Mouse (Mus musculus) hindbrain, embryonic 14.5 days (tissue): ENCODE measurements around the gene Nmur2. TPM values are rescaled to one million over a fixed set of nuclear protein-coding genes. Genes with fewer than 3 reads are reported as not detected.

Experiments
- ATAC-seq: fragments of 200-750 bp; cut with Nextera tagmentation; 2 replicates; pipeline ENCODE4 v1.8.0; 2017; ENCODE audit warnings: moderate number of reproducible peaks, mild to moderate bottlenecking, moderate TSS enrichment, moderate library complexity; ENCODE audit not compliant: low FRiP score
- DNase-seq: peaks from one replicate; pipeline ENCODE4 v3.0.0-alpha.2; 2015; ENCODE audit warnings: low spot score
- H3K27ac ChIP-seq: fragments of 300-500 bp; sonication (generic); 2 replicates; pipeline ENCODE4 v1.5.1; 2014; ENCODE audit warnings: mild to moderate bottlenecking, moderate library complexity
- H3K27me3 ChIP-seq: fragments of 300-500 bp; sonication (generic); 2 replicates; pipeline ENCODE4 v1.6.1; 2014; ENCODE audit warnings: mild to moderate bottlenecking, low read length, mixed read lengths; ENCODE audit not compliant: control insufficient read depth, insufficient read depth
- H3K36me3 ChIP-seq: fragments of 300-500 bp; sonication (generic); replicated peaks from 2 replicates; pipeline ENCODE4 v1.6.1; 2014; ENCODE audit not compliant: control insufficient read depth, insufficient read depth
- H3K4me1 ChIP-seq: fragments of 300-500 bp; sonication (generic); replicated peaks from 2 replicates; pipeline ENCODE4 v1.6.1; 2014; ENCODE audit warnings: antibody characterized with exemption, low read length, mixed read lengths; ENCODE audit not compliant: control insufficient read depth, insufficient read depth
- H3K4me2 ChIP-seq: fragments of 300-500 bp; sonication (generic); replicated peaks from 2 replicates; pipeline ENCODE4 v1.6.1; 2014; ENCODE audit warnings: mild to moderate bottlenecking, moderate library complexity
- H3K4me3 ChIP-seq: fragments of 300-500 bp; sonication (generic); replicated peaks from 2 replicates; pipeline ENCODE4 v1.5.1; 2014; ENCODE audit warnings: mild to moderate bottlenecking, low read length
- H3K9ac ChIP-seq: fragments of 300-500 bp; sonication (generic); 2 replicates; pipeline ENCODE4 v1.6.1; 2014
- H3K9me3 ChIP-seq: fragments of 300-500 bp; sonication (generic); 2 replicates; pipeline ENCODE4 v1.6.1; 2016; ENCODE audit warnings: low read length; ENCODE audit not compliant: control insufficient read depth
- WGBS: fragments of 180-500 bp; shearing (Covaris S2); extraction: QIAGEN DNeasy Blood & Tissue Kit; methylation state at CpG from one replicate; pipeline ENCODE4 v1.1.7; 2014; 5-methylcytosine and 5-hydroxymethylcytosine counted together
- polyA plus RNA-seq: library from polyadenylated mRNA; unstranded; fragments of >200 nt; fragmentation: Nextera tagmentation; extraction: Ambion mirVana; gene quantifications from 2 replicates; pipeline ENCODE4 v1.2.1, GENCODE M21; 2014

The Nmur2 gene
- 0.35 and 0.48 TPM in 2 replicates for polyA plus RNA-seq

GRCm38 (mm10) chr11:56040917-56041316, at the start of gene Nmur2:
TSS of gene Nmur2 (minus strand) at chr11:56041010.
- H3K9ac ChIP-seq: no peak within 1 kb of the TSS
- H3K4me1 ChIP-seq: no peaks in the 10 kb centered on the region; the same call in 1 of the 2 replicates
- WGBS: 4% methylated on average over 6 of the region's 6 CpGs
- DNase-seq: no peak
- H3K36me3 ChIP-seq: no peaks in the 10 kb centered on the region
- H3K27me3 ChIP-seq: no peaks in the 10 kb centered on the region
- H3K9me3 ChIP-seq: no peaks in the 10 kb centered on the region
- ATAC-seq: no peak
- no peak within 1 kb of the TSS for H3K4me2 ChIP-seq
- H3K4me3 ChIP-seq: no peak within 1 kb of the TSS
- H3K27ac ChIP-seq: no peak within 1 kb of the TSS

DNA sequence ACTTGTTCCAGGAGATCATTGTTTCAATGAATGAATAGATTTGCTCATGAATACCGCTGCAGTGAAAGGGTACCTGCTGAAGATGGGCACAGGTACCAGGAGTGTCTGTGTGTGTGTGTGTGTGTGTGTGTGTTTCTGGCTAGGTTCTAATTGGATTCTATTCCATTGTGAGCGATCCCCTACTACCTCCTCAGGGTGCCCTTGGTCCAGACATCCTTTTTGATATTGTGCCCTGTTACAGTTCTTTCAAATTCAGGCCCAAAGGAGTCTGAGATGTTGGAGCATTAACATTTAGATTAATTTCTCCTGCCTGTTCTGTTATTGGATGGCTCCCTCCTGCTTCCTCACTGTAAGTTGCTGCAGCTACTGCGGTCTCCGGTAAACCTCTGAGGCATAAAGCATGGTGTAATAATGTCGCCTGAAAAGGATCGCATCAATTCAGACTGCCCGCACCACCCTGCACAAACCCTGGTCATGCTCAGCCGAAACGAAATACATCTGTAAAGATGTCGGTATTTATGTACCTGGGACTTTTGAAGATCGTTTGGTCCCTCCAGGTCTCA, 48.4 kb upstream of the Nmur2 start:
- Histone ChIP-seq H3K27ac (0 out of 2 replicates have a peak overlapping the region, but pooled peaks have one; percentile 29), H3K9me3 (no peaks in the 10 kb centered on the region), H3K36me3 (no peaks in the 10 kb centered on the region), H3K27me3 (no peaks in the 10 kb centered on the region), H3K4me2 (no peak overlapping the region), H3K4me3 (no peak overlapping the region), H3K9ac (no peak overlapping the region), H3K4me1 (no peaks in the 10 kb centered on the region)
- peak; percentile 57; the same call in 1 of the 2 replicates for ATAC-seq
- DNase-seq: no peak
- WGBS: 64% methylated on average over 11 of the region's 11 CpGs

DNA sequence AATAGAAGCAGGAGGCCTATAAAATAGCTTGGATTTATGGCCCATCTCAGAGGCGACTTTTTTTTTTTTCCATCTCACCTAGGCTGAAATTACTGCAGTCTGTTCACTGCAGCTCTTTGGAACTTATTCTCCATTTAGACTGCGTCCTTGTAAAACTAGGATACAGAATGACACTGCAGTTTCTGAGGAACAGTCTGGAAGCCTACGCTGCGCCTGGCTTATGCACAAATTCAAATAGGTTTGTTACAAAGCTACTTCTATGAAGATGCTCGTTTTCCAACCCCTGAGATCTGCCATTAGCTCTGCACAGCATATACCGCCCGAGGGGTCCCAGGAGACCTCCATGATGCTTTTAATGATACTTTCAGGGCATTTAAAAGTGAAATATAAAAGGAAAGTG, 31.3 kb upstream of the Nmur2 start:
- no peak overlapping the region for H3K27ac ChIP-seq
- no peaks in the 10 kb centered on the region for H3K9me3 ChIP-seq
- H3K4me3 ChIP-seq: no peak overlapping the region
- DNase-seq (no peak), ATAC-seq (no peak)
- no peaks in the 10 kb centered on the region for H3K4me1 ChIP-seq
- no peaks in the 10 kb centered on the region for H3K36me3 ChIP-seq
- H3K9ac ChIP-seq: no peak overlapping the region
- no peak overlapping the region for H3K4me2 ChIP-seq
- WGBS: 74% methylated on average over 7 of the region's 7 CpGs
- no peaks in the 10 kb centered on the region for H3K27me3 ChIP-seq

DNA sequence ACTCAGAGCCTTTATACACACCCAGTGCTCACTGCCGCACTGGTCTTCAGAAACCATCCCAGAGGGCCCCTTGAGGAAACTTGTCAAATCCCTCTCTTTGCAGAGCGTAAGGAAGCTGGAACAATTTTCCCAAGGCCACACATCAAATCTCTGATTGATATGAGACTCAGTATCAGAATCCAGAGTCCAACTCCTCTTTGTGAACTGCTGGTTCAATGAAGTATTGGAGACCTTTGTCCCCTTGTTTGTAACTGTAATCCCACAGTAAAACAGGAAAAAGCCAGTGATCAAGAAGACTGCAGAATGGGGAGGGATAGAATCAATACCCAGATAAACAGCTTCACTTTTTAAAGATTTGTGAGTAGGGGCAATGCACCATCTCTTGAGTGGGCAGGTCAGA, 28.8 kb upstream of the Nmur2 start:
- no peak overlapping the region for H3K4me2 ChIP-seq
- no peaks in the 10 kb centered on the region for H3K27me3 ChIP-seq
- 77% methylated on average over 2 of the region's 2 CpGs for WGBS
- DNase-seq: no peak
- H3K4me3 ChIP-seq: no peak overlapping the region
- H3K9me3 ChIP-seq: no peaks in the 10 kb centered on the region
- no peak for ATAC-seq
- H3K4me1 ChIP-seq: no peaks in the 10 kb centered on the region
- no peak overlapping the region for H3K27ac ChIP-seq
- no peak overlapping the region for H3K9ac ChIP-seq
- H3K36me3 ChIP-seq: no peaks in the 10 kb centered on the region

- H3K9ac ChIP-seq: no peak overlapping the region
- H3K27me3 ChIP-seq: no peaks in the 10 kb centered on the region
- no peaks in the 10 kb centered on the region for H3K4me1 ChIP-seq
- DNase-seq (no peak), ATAC-seq (no peak)
- no peak overlapping the region for H3K27ac ChIP-seq
- H3K4me2 ChIP-seq: no peak overlapping the region
- H3K36me3 ChIP-seq: no peaks in the 10 kb centered on the region
- no peak overlapping the region for H3K4me3 ChIP-seq
- WGBS: 86% methylated on average over 2 of the region's 2 CpGs
- H3K9me3 ChIP-seq: no peaks in the 10 kb centered on the region
Observed at GRCm38 (mm10) chr11:56065147-56065546, 24.3 kb upstream of the Nmur2 start.

DNA sequence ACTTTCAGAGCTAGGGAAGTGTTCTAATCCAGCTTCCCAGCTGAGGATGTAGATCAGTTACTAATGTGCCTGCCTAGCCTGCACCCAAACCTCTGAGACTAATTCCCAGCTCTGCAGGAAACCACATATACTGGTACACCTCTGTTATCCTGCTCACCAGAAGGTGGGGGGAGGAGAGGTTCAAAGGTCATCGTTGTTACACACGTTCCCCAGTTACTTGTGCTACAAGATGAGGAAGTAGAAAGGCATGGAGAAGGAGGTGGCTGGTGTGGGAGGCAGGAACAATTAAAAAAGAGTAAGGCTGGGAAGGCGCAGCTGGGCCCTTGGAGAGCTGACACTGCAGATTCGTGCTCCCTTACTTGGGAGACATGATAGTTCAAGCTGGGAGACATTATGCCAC, 23.8 kb upstream of the Nmur2 start:
- H3K4me2 ChIP-seq: no peak overlapping the region
- H3K9ac ChIP-seq: no peak overlapping the region
- ATAC-seq (no peak), DNase-seq (no peak)
- H3K4me1 ChIP-seq: no peaks in the 10 kb centered on the region
- H3K27me3 ChIP-seq: no peaks in the 10 kb centered on the region
- no peaks in the 10 kb centered on the region for H3K9me3 ChIP-seq
- no peaks in the 10 kb centered on the region for H3K36me3 ChIP-seq
- H3K4me3 ChIP-seq: no peak overlapping the region
- whole genome bisulfite sequencing: 44% methylated on average over 4 of the region's 4 CpGs
- H3K27ac ChIP-seq: no peak overlapping the region

GRCm38 (mm10) chr11:56059236-56059635, 18.4 kb upstream of the Nmur2 start:
- no peak overlapping the region for H3K9ac ChIP-seq
- no peak overlapping the region for H3K4me2 ChIP-seq
- H3K27me3 ChIP-seq: no peaks in the 10 kb centered on the region
- H3K4me1 ChIP-seq: no peaks in the 10 kb centered on the region
- no peaks in the 10 kb centered on the region for H3K36me3 ChIP-seq
- DNase-seq (no peak), ATAC-seq (no peak)
- H3K9me3 ChIP-seq: no peaks in the 10 kb centered on the region
- WGBS: 91% methylated on average over 3 of the region's 3 CpGs
- H3K4me3 ChIP-seq: no peak overlapping the region
- no peak overlapping the region for H3K27ac ChIP-seq

DNA sequence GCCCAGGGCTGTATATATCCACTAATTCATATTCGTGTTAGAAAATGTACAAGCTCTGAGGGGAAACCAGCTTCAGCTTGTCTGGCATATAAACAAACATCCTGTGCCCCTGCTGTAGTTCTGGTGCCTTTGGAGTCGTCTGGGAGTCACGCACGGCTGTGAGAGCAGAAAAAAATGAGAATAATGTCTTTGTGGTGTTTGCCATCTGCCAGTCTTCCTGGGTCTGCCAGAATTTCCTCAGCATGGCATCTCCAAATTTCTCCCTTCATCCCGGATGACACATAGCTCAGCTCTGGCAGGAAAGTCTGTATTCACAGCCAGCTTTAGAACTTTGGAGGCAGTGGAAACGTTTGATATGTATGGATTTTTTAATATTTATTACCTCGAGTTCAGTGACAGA, 13.6 kb upstream of the Nmur2 start:
- Histone ChIP-seq H3K9me3 (no peaks in the 10 kb centered on the region), H3K4me3 (no peak overlapping the region), H3K36me3 (no peaks in the 10 kb centered on the region), H3K4me1 (no peaks in the 10 kb centered on the region), H3K9ac (no peak overlapping the region), H3K27me3 (no peaks in the 10 kb centered on the region), H3K27ac (no peak overlapping the region), H3K4me2 (no peak overlapping the region)
- ATAC-seq (no peak), DNase-seq (peak; percentile 33)
- WGBS: 70% methylated on average over 7 of the region's 7 CpGs

DNA sequence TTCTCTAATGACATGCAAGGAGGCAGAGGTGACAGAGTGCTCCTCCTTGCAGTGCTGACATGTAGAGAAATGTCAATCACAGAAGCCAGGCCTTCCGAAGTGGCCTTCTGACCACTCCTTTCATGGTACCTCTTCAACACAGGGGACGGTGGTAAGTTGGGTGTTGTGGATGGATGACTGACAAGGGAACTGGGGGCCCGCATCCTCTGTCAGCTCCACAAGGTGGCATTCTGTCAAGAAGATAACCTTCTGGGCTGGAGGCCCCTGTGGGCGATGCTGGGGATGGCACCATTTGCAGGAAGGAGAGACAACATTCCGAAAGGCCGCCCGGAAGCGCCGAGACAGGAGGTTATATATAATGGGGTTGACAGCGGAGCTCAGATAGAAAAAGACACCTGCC, 14.0 kb downstream of the Nmur2 start:
- WGBS: 86% methylated on average over 10 of the region's 10 CpGs
- Histone ChIP-seq H3K9me3 (no peaks in the 10 kb centered on the region), H3K4me2 (no peak overlapping the region), H3K36me3 (no peaks in the 10 kb centered on the region), H3K4me3 (no peak overlapping the region), H3K27ac (no peak overlapping the region), H3K9ac (no peak overlapping the region), H3K27me3 (no peaks in the 10 kb centered on the region), H3K4me1 (0 out of 2 replicates have a peak, but pooled peaks cover 4% of the 10 kb centered on the region)
- ATAC-seq (no peak), DNase-seq (no peak)
